Mouse (Mus musculus) bone marrow macrophage, adult 2 months (primary cell): ENCODE measurements at regions not wholly inside any gene's neighbourhood (a gene's known extent, or its start where the extent isn't known, plus 50 kb on each side); places are given as distances from the start of the nearest gene placed in this dataset.

Experiments used
- CTCF ChIP-seq: IDR thresholded peaks from 2 replicates; pipeline ENCODE4 v1.5.1; 2012; ENCODE audit warnings: low read depth, mild to moderate bottlenecking, low read length, moderate library complexity
- POLR2A ChIP-seq: IDR thresholded peaks from 2 replicates; pipeline ENCODE4 v1.6.1; 2012; ENCODE audit warnings: mild to moderate bottlenecking, low read depth, low read length, borderline replicate concordance

GRCm38 (mm10) chr1:185607611-185608010 lies 153.0 kb downstream of the Slc30a10 start:
- TF ChIP-seq POLR2A (no peak), CTCF (no peak)
